Mouse (Mus musculus): Measurements from ENCODE around the gene Higd1a. TPM values are rescaled to one million over a fixed set of nuclear protein-coding genes. Genes with fewer than 3 reads are reported as not detected.

The Higd1a gene
- polyA plus RNA-seq, 1 experiment from 2014 or later, result 166 TPM

DNA sequence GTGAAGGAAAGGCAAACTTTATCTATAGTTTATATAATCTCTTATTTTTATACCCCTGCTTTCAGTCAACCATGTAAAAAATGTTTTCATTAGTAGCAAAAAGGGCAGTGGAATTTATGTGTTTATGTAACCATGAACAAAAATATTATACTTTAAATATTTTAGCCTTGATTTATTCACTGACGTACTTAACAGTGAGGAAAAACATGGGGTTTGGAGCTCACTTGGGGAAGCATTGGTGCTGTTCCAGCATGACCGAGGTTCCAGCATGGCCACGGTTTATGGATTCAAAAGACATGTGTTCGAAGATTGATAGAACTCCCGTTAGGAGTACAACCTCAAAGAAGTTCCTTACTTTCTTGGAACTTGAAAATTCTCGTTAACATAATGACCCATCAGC lies 10.1 kb upstream of the Higd1a start:
- peaks cover 11% of the 10 kb centered on the region for H3K4me1 ChIP-seq (replicated peaks; ENCODE audit: control insufficient read depth, insufficient read depth, low read length)
- H3K9ac ChIP-seq (ENCODE audit: low read length), result no peak overlapping the region
- H3K9me3 ChIP-seq (ENCODE audit: control insufficient read depth, low read length), result no peaks in the 10 kb centered on the region
- peak; percentile 65; the same call in 1 of the 2 replicates for ATAC-seq (ENCODE audit: low read depth)
- WGBS, result 54% methylated on average over 6 of the region's 6 CpGs
- H3K36me3 ChIP-seq (ENCODE audit: control insufficient read depth, insufficient read depth, low read length), result no peaks in the 10 kb centered on the region
- H3K27ac ChIP-seq (ENCODE audit: low read length), result peak overlapping the region; percentile 50
- no peaks in the 10 kb centered on the region for H3K27me3 ChIP-seq (ENCODE audit: control insufficient read depth, insufficient read depth, low read depth, low read length)
- H3K4me3 ChIP-seq (ENCODE audit: low read length), result no peak overlapping the region
- no peak overlapping the region for H3K4me2 ChIP-seq (ENCODE audit: low read depth, low read length)

DNA sequence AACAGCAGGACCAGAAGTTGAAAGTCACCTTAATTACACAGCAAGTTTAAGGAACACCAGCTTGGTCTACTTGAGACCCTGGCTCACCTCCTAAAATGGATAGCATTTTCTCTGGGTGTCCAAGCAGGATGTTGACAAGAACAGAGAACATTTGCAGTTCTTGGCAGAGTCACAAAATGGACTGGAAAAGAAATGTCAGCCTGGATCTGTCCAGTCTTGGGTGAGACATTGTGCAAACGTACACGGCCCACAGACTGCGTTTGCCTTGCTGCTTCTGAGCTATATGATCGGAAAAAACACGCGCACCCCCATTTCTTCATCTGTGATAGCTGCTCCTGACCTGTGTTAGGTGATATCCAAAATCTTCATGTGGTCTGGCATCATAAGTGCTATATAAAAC lies 9.5 kb upstream of the Higd1a start:
- Histone ChIP-seq H3K27me3 (ENCODE audit: control insufficient read depth, insufficient read depth, low read depth, low read length) (no peaks in the 10 kb centered on the region), H3K4me2 (ENCODE audit: low read depth, low read length) (no peak overlapping the region), H3K27ac (ENCODE audit: low read length) (peak overlapping the region; percentile 77), H3K9ac (ENCODE audit: low read length) (no peak overlapping the region), H3K36me3 (ENCODE audit: control insufficient read depth, insufficient read depth, low read length) (no peaks in the 10 kb centered on the region), H3K4me3 (ENCODE audit: low read length) (no peak overlapping the region), H3K9me3 (ENCODE audit: control insufficient read depth, low read length) (no peaks in the 10 kb centered on the region), H3K4me1 (replicated peaks; ENCODE audit: control insufficient read depth, insufficient read depth, low read length) (peaks cover 11% of the 10 kb centered on the region)
- ATAC-seq (ENCODE audit: low read depth), result peak; percentile 88
- WGBS, result 46% methylated on average over 6 of the region's 6 CpGs

DNA sequence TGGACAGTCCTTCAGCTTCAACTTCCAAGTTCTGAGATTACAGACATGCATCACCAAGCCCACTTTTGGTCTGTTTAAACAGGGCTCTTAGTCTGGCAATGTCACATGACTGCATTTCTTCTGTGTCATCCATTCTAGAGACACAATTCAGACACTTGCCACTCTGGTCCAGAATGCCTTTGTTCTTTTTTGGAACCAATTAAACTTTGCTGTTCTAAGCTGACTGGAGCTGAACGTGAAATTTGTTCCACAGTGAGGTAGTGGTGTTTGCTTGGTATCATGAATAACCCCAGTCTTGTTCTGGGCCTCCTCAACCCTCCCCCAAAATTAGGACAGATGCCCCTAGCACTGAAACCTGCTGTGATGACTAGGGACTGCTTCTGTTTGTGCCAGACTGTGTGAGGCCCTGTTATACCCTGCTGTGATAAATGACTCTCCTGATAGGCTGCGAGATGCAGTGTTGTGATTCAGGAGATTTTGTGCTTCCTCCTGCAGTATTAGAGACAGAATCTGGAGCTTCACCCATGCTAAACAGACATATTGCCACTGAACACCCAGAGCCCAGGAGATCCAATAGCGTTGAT lies 7.4 kb upstream of the Higd1a start:
- Histone ChIP-seq H3K4me3 (ENCODE audit: low read length) (no peak overlapping the region), H3K9me3 (ENCODE audit: control insufficient read depth, low read length) (no peaks in the 10 kb centered on the region), H3K27ac (ENCODE audit: low read length) (peak overlapping the region; percentile 6; the same call in 1 of the 2 replicates), H3K9ac (ENCODE audit: low read length) (no peak overlapping the region; the same call in 1 of the 2 replicates), H3K36me3 (ENCODE audit: control insufficient read depth, insufficient read depth, low read length) (no peaks in the 10 kb centered on the region), H3K4me2 (ENCODE audit: low read depth, low read length) (no peak overlapping the region), H3K4me1 (replicated peaks; ENCODE audit: control insufficient read depth, insufficient read depth, low read length) (peaks cover 11% of the 10 kb centered on the region), H3K27me3 (ENCODE audit: control insufficient read depth, insufficient read depth, low read depth, low read length) (no peaks in the 10 kb centered on the region)
- no peak for ATAC-seq (ENCODE audit: low read depth)
- WGBS, result 28% methylated on average over 3 of the region's 3 CpGs

DNA sequence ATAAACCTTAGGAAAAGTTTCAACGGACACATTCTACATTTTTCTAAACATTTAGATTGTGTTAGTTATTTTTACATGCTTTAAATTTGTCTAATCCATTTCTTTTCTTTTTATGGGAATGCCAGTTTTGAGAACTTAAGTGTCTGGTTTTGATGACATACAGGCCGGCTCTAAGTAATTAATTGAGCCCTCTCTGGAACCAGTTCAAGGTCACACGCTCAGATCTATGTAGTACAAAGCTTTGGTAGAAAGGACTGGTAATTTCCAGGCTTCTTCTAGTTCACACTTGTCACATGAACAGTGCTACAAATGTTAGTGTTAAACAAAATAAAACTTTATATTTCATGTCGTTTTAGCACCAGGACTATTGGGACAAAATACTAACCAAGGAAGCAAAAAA lies 6.7 kb upstream of the Higd1a start:
- no peak overlapping the region for H3K9ac ChIP-seq (ENCODE audit: low read length)
- H3K4me1 ChIP-seq (replicated peaks; ENCODE audit: control insufficient read depth, insufficient read depth, low read length), result peaks cover 11% of the 10 kb centered on the region
- no peak overlapping the region for H3K4me2 ChIP-seq (ENCODE audit: low read depth, low read length)
- ATAC-seq (ENCODE audit: low read depth), result no peak
- H3K27ac ChIP-seq (ENCODE audit: low read length), result no peak overlapping the region
- H3K27me3 ChIP-seq (ENCODE audit: control insufficient read depth, insufficient read depth, low read depth, low read length), result no peaks in the 10 kb centered on the region
- H3K9me3 ChIP-seq (ENCODE audit: control insufficient read depth, low read length), result no peaks in the 10 kb centered on the region
- 40% methylated on average over 4 of the region's 4 CpGs for whole genome bisulfite sequencing
- H3K36me3 ChIP-seq (ENCODE audit: control insufficient read depth, insufficient read depth, low read length), result no peaks in the 10 kb centered on the region
- no peak overlapping the region for H3K4me3 ChIP-seq (ENCODE audit: low read length)

DNA sequence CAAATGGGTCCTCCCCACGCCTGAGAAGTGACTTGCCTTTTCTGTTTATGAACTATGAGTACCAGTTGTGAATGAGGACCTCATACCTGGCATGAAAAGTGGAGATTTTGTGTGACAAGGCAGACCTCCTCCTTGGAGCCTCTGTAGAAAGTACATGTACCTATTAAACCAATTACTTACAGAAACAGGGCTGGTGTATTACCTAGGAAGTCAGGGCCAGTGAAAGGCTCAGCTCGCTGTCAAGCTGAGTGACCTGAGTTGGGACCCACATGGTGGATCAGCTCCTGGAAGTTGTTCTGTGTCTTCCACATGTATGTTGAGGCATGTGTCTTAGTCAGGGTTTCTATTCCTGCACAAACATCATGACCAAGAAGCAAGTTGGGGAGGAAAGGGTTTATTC lies 2.8 kb upstream of the Higd1a start:
- Histone ChIP-seq H3K9ac (ENCODE audit: low read length) (no peak overlapping the region), H3K27ac (ENCODE audit: low read length) (no peak overlapping the region), H3K4me3 (ENCODE audit: low read length) (no peak overlapping the region), H3K27me3 (ENCODE audit: control insufficient read depth, insufficient read depth, low read depth, low read length) (no peaks in the 10 kb centered on the region), H3K9me3 (ENCODE audit: control insufficient read depth, low read length) (no peaks in the 10 kb centered on the region), H3K36me3 (ENCODE audit: control insufficient read depth, insufficient read depth, low read length) (no peaks in the 10 kb centered on the region), H3K4me2 (ENCODE audit: low read depth, low read length) (no peak overlapping the region), H3K4me1 (replicated peaks; ENCODE audit: control insufficient read depth, insufficient read depth, low read length) (peaks cover 11% of the 10 kb centered on the region)
- no peak for ATAC-seq (ENCODE audit: low read depth)
- 73% methylated on average over 2 of the region's 2 CpGs for WGBS

DNA sequence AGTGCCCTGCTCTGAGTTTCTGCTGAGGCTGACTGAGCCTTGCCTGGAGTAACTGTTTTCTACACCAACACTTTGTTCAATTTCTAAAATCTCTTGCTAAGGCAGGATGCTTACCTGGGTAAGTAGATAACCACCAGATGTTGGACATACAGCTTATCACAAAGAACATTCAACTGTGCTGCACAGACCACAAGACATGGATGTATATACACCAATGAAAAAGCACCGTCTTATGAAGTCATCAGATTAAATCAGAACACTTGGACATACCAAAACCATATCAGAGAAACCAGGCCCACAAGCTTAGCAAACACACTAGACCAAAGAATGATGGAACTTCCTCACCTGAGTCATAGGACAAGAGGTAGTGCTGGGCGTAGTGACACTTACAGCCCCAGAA lies 1.2 kb upstream of the Higd1a start:
- H3K4me3 ChIP-seq (ENCODE audit: low read length), result no peak overlapping the region
- no peaks in the 10 kb centered on the region for H3K9me3 ChIP-seq (ENCODE audit: control insufficient read depth, low read length)
- 96% methylated on average over 2 of the region's 2 CpGs for WGBS
- H3K36me3 ChIP-seq (ENCODE audit: control insufficient read depth, insufficient read depth, low read length), result no peaks in the 10 kb centered on the region
- no peak for ATAC-seq (ENCODE audit: low read depth)
- H3K4me2 ChIP-seq (ENCODE audit: low read depth, low read length), result no peak overlapping the region
- H3K27ac ChIP-seq (ENCODE audit: low read length), result no peak overlapping the region
- no peaks in the 10 kb centered on the region for H3K27me3 ChIP-seq (ENCODE audit: control insufficient read depth, insufficient read depth, low read depth, low read length)
- H3K9ac ChIP-seq (ENCODE audit: low read length), result no peak overlapping the region
- H3K4me1 ChIP-seq (replicated peaks; ENCODE audit: control insufficient read depth, insufficient read depth, low read length), result peaks cover 6% of the 10 kb centered on the region

DNA sequence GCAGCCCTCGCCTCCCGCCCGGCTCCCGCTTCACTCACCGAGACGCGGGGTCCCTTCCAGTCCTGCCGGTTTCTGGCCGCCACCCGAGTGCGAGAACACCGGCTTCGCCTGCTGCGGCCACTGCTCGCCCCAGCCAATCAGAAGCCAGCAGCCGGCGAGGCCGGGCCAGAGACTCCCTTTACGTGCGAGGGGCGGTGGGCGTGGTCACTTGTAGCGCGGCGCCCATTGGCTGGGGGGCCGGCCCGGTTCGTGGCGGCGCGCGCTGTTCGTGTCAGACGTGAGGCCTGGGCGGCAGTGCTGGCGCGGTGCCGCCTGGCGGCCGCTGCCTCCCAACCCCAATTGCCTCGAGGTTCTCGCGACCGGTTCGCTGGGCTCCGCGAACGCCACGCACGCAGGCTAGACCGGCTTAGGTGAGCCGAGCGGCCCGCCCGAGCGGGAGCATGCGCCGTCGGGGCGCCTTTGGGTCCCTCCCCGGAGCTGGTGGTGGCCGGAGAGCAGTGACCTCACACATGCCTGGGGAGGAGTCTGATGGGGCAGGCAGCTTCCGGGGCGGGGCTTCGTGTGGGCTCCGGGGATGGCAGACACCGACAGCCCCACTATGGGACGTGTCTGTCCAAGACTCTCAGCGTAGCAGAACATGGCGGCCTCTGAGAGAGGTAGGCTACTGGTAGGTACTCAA lies 549 bp downstream of the Higd1a start:
- WGBS, result under 1% methylated on average over 60 of the region's 70 CpGs
- Histone ChIP-seq H3K4me1 (replicated peaks; ENCODE audit: control insufficient read depth, insufficient read depth, low read length) (peaks cover 6% of the 10 kb centered on the region), H3K9me3 (ENCODE audit: control insufficient read depth, low read length) (no peaks in the 10 kb centered on the region), H3K9ac (ENCODE audit: low read length) (peak overlapping the region; percentile 90), H3K27ac (ENCODE audit: low read length) (peak overlapping the region; percentile 99), H3K4me2 (ENCODE audit: low read depth, low read length) (peak overlapping the region; percentile 90), H3K36me3 (ENCODE audit: control insufficient read depth, insufficient read depth, low read length) (no peaks in the 10 kb centered on the region), H3K4me3 (ENCODE audit: low read length) (peak overlapping the region; percentile 90), H3K27me3 (ENCODE audit: control insufficient read depth, insufficient read depth, low read depth, low read length) (no peaks in the 10 kb centered on the region)
- peak; percentile 99 for ATAC-seq (ENCODE audit: low read depth)

DNA sequence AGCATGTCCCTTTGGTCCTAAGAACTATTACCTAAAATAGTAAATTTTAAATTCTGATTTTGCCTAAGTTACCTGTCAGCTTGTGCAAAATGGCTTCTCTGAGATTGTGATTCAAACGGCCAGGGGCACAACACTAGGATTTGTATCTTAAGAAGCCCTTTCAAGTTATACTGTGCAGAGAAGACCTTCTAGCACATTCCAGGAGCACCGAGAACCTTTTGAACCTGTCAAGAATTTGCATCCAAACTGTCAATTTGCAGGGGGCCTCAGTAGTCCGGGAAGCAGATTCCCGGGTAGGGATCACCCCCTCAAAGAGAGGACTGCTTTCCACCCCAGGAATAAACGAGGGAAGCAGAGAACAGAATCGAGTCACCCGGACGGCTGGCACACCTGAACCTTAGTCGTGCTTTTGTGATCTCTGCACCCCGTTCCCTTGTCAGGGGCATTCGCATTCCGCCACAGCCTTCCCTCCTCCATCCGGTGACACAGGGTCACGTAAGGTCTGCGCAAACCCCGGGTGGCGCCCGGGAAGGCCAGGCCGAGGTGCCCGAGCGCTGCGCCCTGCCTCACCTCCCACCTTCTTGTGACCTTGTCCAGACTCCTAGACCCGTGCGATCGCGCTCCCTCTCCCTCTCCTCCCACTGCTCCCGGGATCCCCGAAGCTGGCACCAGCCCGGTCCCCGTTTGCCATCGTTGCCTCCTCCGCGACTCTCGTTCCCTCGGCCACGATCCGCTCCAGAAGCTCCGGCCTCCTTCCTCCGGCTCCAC lies 1.3 kb downstream of the Higd1a start:
- Histone ChIP-seq H3K27me3 (ENCODE audit: control insufficient read depth, insufficient read depth, low read depth, low read length) (no peaks in the 10 kb centered on the region), H3K4me2 (ENCODE audit: low read depth, low read length) (peak overlapping the region; percentile 90), H3K27ac (ENCODE audit: low read length) (peak overlapping the region; percentile 99), H3K4me3 (ENCODE audit: low read length) (peak overlapping the region; percentile 90), H3K36me3 (ENCODE audit: control insufficient read depth, insufficient read depth, low read length) (peaks cover 2% of the 10 kb centered on the region; the same call in 1 of the 2 replicates), H3K9me3 (ENCODE audit: control insufficient read depth, low read length) (no peaks in the 10 kb centered on the region), H3K9ac (ENCODE audit: low read length) (peak overlapping the region; percentile 90), H3K4me1 (replicated peaks; ENCODE audit: control insufficient read depth, insufficient read depth, low read length) (peaks cover 6% of the 10 kb centered on the region)
- peak; percentile 8 for ATAC-seq (ENCODE audit: low read depth)
- WGBS, result under 1% methylated on average over 36 of the region's 39 CpGs

DNA sequence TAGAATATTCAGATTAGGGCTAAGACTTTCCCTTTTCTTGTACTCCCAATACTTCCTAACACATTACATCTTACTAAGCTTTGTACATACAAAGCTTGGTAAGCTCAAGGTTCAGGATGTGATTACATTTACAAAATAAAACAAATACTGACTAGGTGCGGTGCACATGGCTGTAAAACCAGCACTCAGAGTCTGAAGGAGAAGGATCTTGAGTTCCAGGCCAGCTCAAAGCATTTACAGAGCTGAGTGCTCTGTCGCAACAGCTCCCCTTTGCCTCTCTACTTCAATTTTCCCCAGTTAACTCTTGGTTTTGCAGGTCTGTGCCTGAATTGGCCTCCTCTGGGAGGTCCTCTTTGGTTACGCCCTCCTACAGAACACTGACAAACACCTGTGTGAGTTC lies 3.9 kb downstream of the Higd1a start:
- ATAC-seq (ENCODE audit: low read depth), result no peak
- H3K36me3 ChIP-seq (ENCODE audit: control insufficient read depth, insufficient read depth, low read length), result peaks cover 7% of the 10 kb centered on the region
- H3K27me3 ChIP-seq (ENCODE audit: control insufficient read depth, insufficient read depth, low read depth, low read length), result no peaks in the 10 kb centered on the region
- H3K9me3 ChIP-seq (ENCODE audit: control insufficient read depth, low read length), result no peaks in the 10 kb centered on the region
- peak overlapping the region; percentile 21; the same call in 1 of the 2 replicates for H3K27ac ChIP-seq (ENCODE audit: low read length)
- 79% methylated on average over 3 of the region's 3 CpGs for WGBS
- H3K4me1 ChIP-seq (replicated peaks; ENCODE audit: control insufficient read depth, insufficient read depth, low read length), result peaks cover 6% of the 10 kb centered on the region
- no peak overlapping the region; the same call in 1 of the 2 replicates for H3K9ac ChIP-seq (ENCODE audit: low read length)
- H3K4me2 ChIP-seq (ENCODE audit: low read depth, low read length), result no peak overlapping the region
- H3K4me3 ChIP-seq (ENCODE audit: low read length), result no peak overlapping the region
